11 mouse cellular contexts compared by ENCODE assay signal in the genomic region with DNA sequence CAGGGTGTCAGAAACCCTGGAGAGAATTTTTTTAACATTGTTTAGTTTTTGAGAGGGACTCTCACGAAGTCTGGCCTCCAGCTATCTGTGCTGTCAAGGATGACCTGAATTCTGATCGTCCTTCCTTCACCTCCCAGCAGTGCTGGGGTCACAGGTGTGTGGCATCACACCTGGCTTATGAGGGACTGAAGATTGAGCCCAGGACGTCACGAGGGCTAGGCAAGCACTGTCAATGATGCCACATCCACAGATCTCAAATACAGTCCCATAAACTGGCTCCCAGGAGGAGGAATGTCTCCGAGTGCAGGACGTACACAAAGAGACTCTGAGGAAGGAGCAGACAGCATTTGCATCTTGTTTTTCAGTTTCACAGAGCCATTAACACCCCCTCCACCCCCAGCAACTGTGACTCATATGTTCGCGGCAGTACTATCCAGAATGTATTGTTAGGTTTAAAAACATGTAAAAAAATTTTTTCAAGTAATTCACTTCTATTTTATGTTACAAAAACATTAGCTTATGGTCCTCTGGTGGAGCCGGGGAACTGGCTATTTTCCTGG. TPM values are rescaled to one million over a fixed set of nuclear protein-coding genes. Genes with fewer than 3 reads are reported as not detected.
DNase-seq lines count a peak whose midpoint lies in the region; ATAC-seq lines count a peak whose summit lies in the region.
"Had no signal": no experiment of that assay in that cellular context is flagged by ENCODE, and none has a peak within 500 bp of the region (broad histone marks: within the 10 kb centered on the region; RNA-seq: fewer than 3 reads in every experiment).

No protein-coding gene starts in this region.

- no peak overlapping the region for H3K4me2 ChIP-seq in midbrain, embryonic 14.5 days (ENCODE audit: low read length)
- H3K4me2 ChIP-seq in forebrain, embryonic 16.5 days (ENCODE audit: low read length) = 0 out of 2 replicates have a peak overlapping the region, but pooled peaks have one; percentile 9
- no peak overlapping the region for H3K4me2 ChIP-seq in neural tube, embryonic 15.5 days
- H3K4me2 ChIP-seq: intestine, embryonic 15.5 days; neural tube, embryonic 12.5 days had no signal

- ATAC-seq in midbrain, embryonic 14.5 days (ENCODE audit: low FRiP score, low TSS enrichment) = 0 out of 2 replicates have a peak, but pooled peaks have one; percentile 17
- peak; percentile 34 for ATAC-seq in forebrain, embryonic 16.5 days
- peak; percentile 20; the same call in 1 of the 2 replicates for ATAC-seq in neural tube, embryonic 15.5 days (ENCODE audit: low FRiP score)

- H3K27ac ChIP-seq in midbrain, embryonic 14.5 days (replicated peaks; ENCODE audit: low read depth, low read length) = peak overlapping the region; percentile 15; the same call in 1 of the 2 replicates
- no peak overlapping the region; the same call in 1 of the 2 replicates for H3K27ac ChIP-seq in midbrain, embryonic 10.5 days (replicated peaks)
- H3K27ac ChIP-seq in forebrain, embryonic 16.5 days (ENCODE audit: low read length) = peak overlapping the region; percentile 77
- H3K27ac ChIP-seq in neural tube, embryonic 15.5 days (replicated peaks) = peak overlapping the region; percentile 72
- H3K27ac ChIP-seq: intestine, embryonic 15.5 days; liver, embryonic 14.5 days; neural tube, embryonic 12.5 days had no signal

- no peak overlapping the region for H3K4me3 ChIP-seq in midbrain, embryonic 14.5 days (replicated peaks; ENCODE audit: low read depth, low read length)
- H3K4me3 ChIP-seq in midbrain, embryonic 10.5 days = no peak overlapping the region
- H3K4me3 ChIP-seq in forebrain, embryonic 16.5 days (replicated peaks; ENCODE audit: low read length) = no peak overlapping the region
- H3K4me3 ChIP-seq in neural tube, embryonic 15.5 days (replicated peaks) = no peak overlapping the region
- H3K4me3 ChIP-seq: intestine, embryonic 15.5 days; neural tube, embryonic 12.5 days had no signal

- no peaks in the 10 kb centered on the region for H3K36me3 ChIP-seq in midbrain, embryonic 14.5 days (ENCODE audit: control insufficient read depth, insufficient read depth, low read length)
- H3K36me3 ChIP-seq in midbrain, embryonic 10.5 days = no peaks in the 10 kb centered on the region
- no peaks in the 10 kb centered on the region for H3K36me3 ChIP-seq in forebrain, embryonic 16.5 days (ENCODE audit: control insufficient read depth, insufficient read depth)
- no peaks in the 10 kb centered on the region for H3K36me3 ChIP-seq in neural tube, embryonic 15.5 days
- H3K36me3 ChIP-seq: intestine, embryonic 15.5 days; neural tube, embryonic 12.5 days had no signal

- peak; percentile 53 to 68 for DNase-seq in frontal cortex, adult 2 months (ENCODE audit: extremely low spot score in 1 of 2, low spot score in 1 of 2)
- DNase-seq in frontal cortex, postnatal 25 days (ENCODE audit: low spot score in 2 of 2) = no peak
- no peak for DNase-seq in midbrain, embryonic 14.5 days
- DNase-seq in midbrain, embryonic 10.5 days (ENCODE audit: low spot score) = no peak
- no peak for DNase-seq in thymus, postnatal 25 days
- no peak for DNase-seq in retina, postnatal 1 day

- no peaks in the 10 kb centered on the region for H3K9me3 ChIP-seq in midbrain, embryonic 14.5 days (ENCODE audit: control insufficient read depth, low read length)
- no peaks in the 10 kb centered on the region for H3K9me3 ChIP-seq in midbrain, embryonic 10.5 days (replicated peaks)
- no peaks in the 10 kb centered on the region for H3K9me3 ChIP-seq in forebrain, embryonic 16.5 days (ENCODE audit: control insufficient read depth, low read length)
- no peaks in the 10 kb centered on the region for H3K9me3 ChIP-seq in neural tube, embryonic 15.5 days (replicated peaks)
- H3K9me3 ChIP-seq: intestine, embryonic 15.5 days; neural tube, embryonic 12.5 days had no signal

- no peaks in the 10 kb centered on the region for H3K27me3 ChIP-seq in midbrain, embryonic 14.5 days (ENCODE audit: control insufficient read depth, insufficient read depth, low read length)
- H3K27me3 ChIP-seq in midbrain, embryonic 10.5 days (ENCODE audit: low read depth, poor library complexity, severe bottlenecking) = no peaks in the 10 kb centered on the region
- no peaks in the 10 kb centered on the region for H3K27me3 ChIP-seq in forebrain, embryonic 16.5 days (replicated peaks; ENCODE audit: control insufficient read depth, insufficient read depth, low read length)
- H3K27me3 ChIP-seq in neural tube, embryonic 15.5 days (replicated peaks) = no peaks in the 10 kb centered on the region
- H3K27me3 ChIP-seq: intestine, embryonic 15.5 days; neural tube, embryonic 12.5 days had no signal

- no peak overlapping the region for H3K9ac ChIP-seq in midbrain, embryonic 14.5 days (replicated peaks; ENCODE audit: low read length)
- H3K9ac ChIP-seq in forebrain, embryonic 16.5 days (replicated peaks; ENCODE audit: low read depth, low read length) = peak overlapping the region; percentile 27; the same call in 1 of the 2 replicates
- no peak overlapping the region for H3K9ac ChIP-seq in neural tube, embryonic 15.5 days (replicated peaks)
- H3K9ac ChIP-seq: intestine, embryonic 15.5 days; liver, embryonic 14.5 days; neural tube, embryonic 12.5 days had no signal

- 71% methylated on average over 9 of the region's 9 CpGs for WGBS in midbrain, embryonic 14.5 days
- 78% methylated on average over 9 of the region's 9 CpGs for WGBS in midbrain, embryonic 10.5 days
- 56% methylated on average over 9 of the region's 9 CpGs for WGBS in forebrain, embryonic 16.5 days
- WGBS in neural tube, embryonic 15.5 days = 51% methylated on average over 9 of the region's 9 CpGs

- H3K4me1 ChIP-seq in midbrain, embryonic 14.5 days (ENCODE audit: control insufficient read depth, insufficient read depth, low read length) = no peaks in the 10 kb centered on the region
- H3K4me1 ChIP-seq in midbrain, embryonic 10.5 days = no peaks in the 10 kb centered on the region
- peaks cover 6% of the 10 kb centered on the region for H3K4me1 ChIP-seq in forebrain, embryonic 16.5 days (replicated peaks; ENCODE audit: control insufficient read depth, insufficient read depth, low read length)
- H3K4me1 ChIP-seq in neural tube, embryonic 15.5 days = peaks cover 16% of the 10 kb centered on the region
- H3K4me1 ChIP-seq: intestine, embryonic 15.5 days; neural tube, embryonic 12.5 days had no signal

RNA-seq across cellular contexts. Expression of a gene that starts 30.2 kb away (rescaled TPM):
- polyA plus RNA-seq in frontal cortex, adult 2 months (2012; rRNA removed) = 18.6 and 19.1 TPM in 2 replicates
- 18.9 and 21.3 TPM in 2 replicates for polyA plus RNA-seq in midbrain, embryonic 14.5 days (2014; fragmentation: Nextera tagmentation; extraction: Ambion mirVana)
- polyA plus RNA-seq in midbrain, embryonic 10.5 days (2016; fragmentation: Nextera tagmentation; extraction: Ambion mirVana) = 5.8 and 6.3 TPM in 2 replicates
- 14.7 and 15.9 TPM in 2 replicates for polyA plus RNA-seq in forebrain, embryonic 16.5 days (2015; fragmentation: Nextera tagmentation; extraction: Ambion mirVana)
- 23.7 and 28.4 TPM in 2 replicates for polyA plus RNA-seq in neural tube, embryonic 15.5 days (2015; fragmentation: Nextera tagmentation; extraction: Ambion mirVana)

Comparison
In these comparisons a context has a peak if more than half of its experiments do, and no peak if none do; other contexts are left out.
1. DNase-seq: peak in frontal cortex, adult 2 months (2 of 2); none in frontal cortex, postnatal 25 days (0 of 2), midbrain, embryonic 14.5 days (single experiment), midbrain, embryonic 10.5 days (single experiment), thymus, postnatal 25 days (single experiment) and retina, postnatal 1 day (single experiment).
2. Peak in every context shown above with its lines, with median percentiles within 50 percentile points of each other: ATAC-seq.